Mouse (Mus musculus) midbrain, embryonic 12.5 days (tissue): ENCODE data around the gene Dcbld2. TPM values are rescaled to one million over a fixed set of nuclear protein-coding genes. Genes with fewer than 3 reads are reported as not detected.

ENCODE experiments used
- ATAC-seq: fragments of 200-750 bp; cut with Nextera tagmentation; 2 replicates; pipeline ENCODE4 v1.8.0; 2017; ENCODE audit warnings: low read depth, moderate TSS enrichment, moderate library complexity; ENCODE audit not compliant: low FRiP score
- H3K27ac ChIP-seq: fragments of 300-500 bp; sonication (generic); replicated peaks from 2 replicates; pipeline ENCODE4 v1.5.1; 2016; ENCODE audit warnings: mild to moderate bottlenecking
- H3K27me3 ChIP-seq: fragments of 300-500 bp; sonication (generic); 2 replicates; pipeline ENCODE4 v1.6.1; 2016; ENCODE audit warnings: mild to moderate bottlenecking
- H3K36me3 ChIP-seq: fragments of 300-500 bp; sonication (generic); 2 replicates; pipeline ENCODE4 v1.6.1; 2016
- H3K4me1 ChIP-seq: fragments of 300-500 bp; sonication (generic); 2 replicates; pipeline ENCODE4 v1.6.1; 2016
- H3K4me2 ChIP-seq: fragments of 300-500 bp; sonication (generic); replicated peaks from 2 replicates; pipeline ENCODE4 v1.6.1; 2016; ENCODE audit warnings: mild to moderate bottlenecking, moderate library complexity
- H3K4me3 ChIP-seq: fragments of 300-500 bp; sonication (generic); 2 replicates; pipeline ENCODE4 v1.5.1; 2016; ENCODE audit warnings: mild to moderate bottlenecking
- H3K9ac ChIP-seq: fragments of 300-500 bp; sonication (generic); replicated peaks from 2 replicates; pipeline ENCODE4 v1.6.1; 2016; ENCODE audit warnings: mild to moderate bottlenecking, moderate library complexity
- H3K9me3 ChIP-seq: fragments of 300-500 bp; sonication (generic); 2 replicates; pipeline ENCODE4 v1.6.1; 2016; ENCODE audit warnings: mild to moderate bottlenecking
- WGBS: fragments of 180-500 bp; shearing (Covaris S2); methylation state at CpG from one replicate; pipeline ENCODE4 v1.1.7; 2016; 5-methylcytosine and 5-hydroxymethylcytosine counted together
- polyA plus RNA-seq: library from polyadenylated mRNA; unstranded; fragments of >200 nt; fragmentation: Nextera tagmentation; extraction: Ambion mirVana; gene quantifications from 2 replicates; pipeline ENCODE4 v1.2.1, GENCODE M21; 2016

The Dcbld2 gene
- polyA plus RNA-seq, 1 experiment from 2014 or later, result 7.9 TPM

DNA sequence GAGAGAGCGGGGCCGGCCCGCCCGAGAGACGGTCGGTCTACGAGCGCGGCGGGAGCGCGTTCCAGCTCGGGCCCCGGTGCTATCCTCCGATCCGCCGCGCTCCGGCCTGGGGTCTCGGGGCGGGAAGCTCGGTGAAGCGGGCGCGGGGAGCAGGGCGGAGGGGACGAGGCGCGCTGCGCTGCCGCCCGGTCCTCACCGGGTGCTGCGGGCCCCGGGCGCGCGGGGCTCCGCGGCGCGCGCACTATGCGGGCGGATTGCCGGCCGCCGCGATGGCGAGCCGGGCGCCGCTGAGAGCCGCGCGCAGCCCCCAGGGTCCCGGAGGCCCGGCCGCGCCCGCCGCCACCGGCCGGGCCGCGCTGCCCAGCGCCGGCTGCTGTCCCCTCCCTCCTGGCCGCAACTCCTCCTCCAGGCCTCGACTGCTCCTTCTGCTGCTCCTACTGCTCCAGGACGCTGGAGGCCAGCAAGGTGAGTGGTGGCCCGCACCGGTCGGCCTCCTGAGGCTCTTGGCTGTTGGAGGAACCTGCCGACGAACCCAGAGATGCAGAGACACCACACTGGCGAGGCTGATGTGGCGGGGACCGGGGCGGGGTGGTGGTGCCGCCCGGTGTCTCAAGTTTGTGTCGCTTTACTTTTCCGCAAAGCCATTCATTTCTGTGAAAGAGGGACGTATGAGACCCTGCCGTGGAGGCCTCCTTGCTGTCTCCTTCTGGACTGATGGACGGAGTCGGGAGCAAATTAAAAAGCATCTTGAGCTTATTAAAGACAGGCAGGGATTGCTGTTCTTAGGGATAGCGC is 441 bp downstream of the Dcbld2 start:
- Histone ChIP-seq H3K9me3 (no peaks in the 10 kb centered on the region), H3K4me1 (peaks cover 10% of the 10 kb centered on the region), H3K9ac (peak overlapping the region; percentile 87), H3K4me2 (peak overlapping the region; percentile 75), H3K27ac (peak overlapping the region; percentile 91), H3K27me3 (no peaks in the 10 kb centered on the region), H3K4me3 (peak overlapping the region; percentile 90), H3K36me3 (no peaks in the 10 kb centered on the region)
- peak; percentile 74 for ATAC-seq
- under 1% methylated on average over 44 of the region's 89 CpGs for WGBS

DNA sequence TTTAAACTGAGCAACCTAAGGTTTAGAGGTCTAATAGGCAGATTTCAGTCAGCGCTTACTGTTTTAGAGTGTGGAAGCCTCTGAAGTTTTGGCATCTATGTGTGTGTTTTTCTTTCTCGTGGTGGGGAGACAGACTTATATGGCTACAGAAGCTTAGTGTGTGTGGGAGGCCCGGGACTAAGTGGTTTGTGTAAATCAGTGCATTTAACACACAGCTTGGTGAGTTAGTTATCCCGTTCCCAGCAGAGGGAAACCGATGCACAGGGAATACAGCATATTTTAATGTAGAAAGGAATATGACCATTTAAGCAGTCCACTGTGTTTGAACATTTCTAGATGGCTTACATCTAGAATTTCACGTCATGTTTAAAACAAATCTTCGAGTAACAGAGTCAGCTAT is 1.6 kb downstream of the Dcbld2 start:
- H3K9me3 ChIP-seq, result no peaks in the 10 kb centered on the region
- no peaks in the 10 kb centered on the region for H3K27me3 ChIP-seq
- H3K9ac ChIP-seq, result peak overlapping the region; percentile 87
- WGBS, result 43% methylated on average over 7 of the region's 7 CpGs
- peaks cover 10% of the 10 kb centered on the region for H3K4me1 ChIP-seq
- peak overlapping the region; percentile 90 for H3K4me3 ChIP-seq
- no peak overlapping the region for H3K27ac ChIP-seq
- H3K36me3 ChIP-seq, result no peaks in the 10 kb centered on the region
- ATAC-seq, result no peak
- H3K4me2 ChIP-seq, result peak overlapping the region; percentile 75

DNA sequence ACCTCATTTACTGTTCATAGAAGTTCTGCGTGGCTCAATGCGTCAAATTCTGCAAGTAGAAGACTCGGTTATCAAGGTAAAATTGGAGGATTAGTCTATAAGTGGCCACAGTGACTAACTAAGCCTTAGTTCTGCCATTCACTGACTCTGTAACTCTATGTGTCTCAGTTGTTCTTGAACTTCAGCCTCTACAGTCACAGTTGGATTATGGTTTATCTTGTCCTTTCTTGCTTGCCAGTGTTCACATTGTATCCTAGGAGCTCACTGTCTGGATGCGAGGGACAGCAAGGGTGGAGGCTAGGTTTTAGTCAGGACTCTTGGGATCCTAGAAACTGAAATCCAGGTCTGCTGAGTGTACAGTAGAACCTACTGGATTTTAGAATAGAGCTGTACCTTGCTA is 6.6 kb downstream of the Dcbld2 start:
- H3K4me1 ChIP-seq, result peaks cover 2% of the 10 kb centered on the region
- ATAC-seq, result no peak
- no peaks in the 10 kb centered on the region for H3K36me3 ChIP-seq
- no peak overlapping the region for H3K27ac ChIP-seq
- H3K4me2 ChIP-seq, result no peak overlapping the region
- H3K9ac ChIP-seq, result no peak overlapping the region
- no peaks in the 10 kb centered on the region for H3K27me3 ChIP-seq
- WGBS, result 96% methylated on average over 4 of the region's 4 CpGs
- H3K9me3 ChIP-seq, result no peaks in the 10 kb centered on the region
- H3K4me3 ChIP-seq, result no peak overlapping the region

DNA sequence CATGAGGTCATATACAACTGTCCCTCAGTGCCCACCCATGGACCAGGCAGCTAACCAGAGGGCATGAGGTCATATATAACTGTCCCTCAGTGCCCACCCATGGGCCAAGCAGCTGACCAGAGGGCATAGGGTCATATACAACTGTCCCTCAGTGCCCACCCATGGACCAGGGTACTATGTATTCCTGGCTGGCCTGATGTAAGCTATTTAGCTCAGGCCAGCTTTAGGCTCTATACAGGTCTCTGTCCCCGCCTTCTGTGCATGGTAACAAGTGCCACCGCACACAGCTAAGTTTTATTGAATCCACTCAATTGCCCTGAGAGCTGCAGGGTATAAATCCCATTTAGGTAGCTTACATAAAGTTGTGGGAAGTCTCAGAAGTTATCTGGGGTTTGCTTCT is 7.3 kb downstream of the Dcbld2 start:
- 0 out of 2 replicates have a peak, but pooled peaks have one; percentile 19 for ATAC-seq
- no peak overlapping the region for H3K4me3 ChIP-seq
- no peaks in the 10 kb centered on the region for H3K4me1 ChIP-seq
- no peak overlapping the region for H3K27ac ChIP-seq
- H3K9me3 ChIP-seq, result no peaks in the 10 kb centered on the region
- H3K9ac ChIP-seq, result no peak overlapping the region
- H3K27me3 ChIP-seq, result no peaks in the 10 kb centered on the region
- no peak overlapping the region for H3K4me2 ChIP-seq
- H3K36me3 ChIP-seq, result no peaks in the 10 kb centered on the region
- 92% methylated on average over 2 of the region's 2 CpGs for WGBS

DNA sequence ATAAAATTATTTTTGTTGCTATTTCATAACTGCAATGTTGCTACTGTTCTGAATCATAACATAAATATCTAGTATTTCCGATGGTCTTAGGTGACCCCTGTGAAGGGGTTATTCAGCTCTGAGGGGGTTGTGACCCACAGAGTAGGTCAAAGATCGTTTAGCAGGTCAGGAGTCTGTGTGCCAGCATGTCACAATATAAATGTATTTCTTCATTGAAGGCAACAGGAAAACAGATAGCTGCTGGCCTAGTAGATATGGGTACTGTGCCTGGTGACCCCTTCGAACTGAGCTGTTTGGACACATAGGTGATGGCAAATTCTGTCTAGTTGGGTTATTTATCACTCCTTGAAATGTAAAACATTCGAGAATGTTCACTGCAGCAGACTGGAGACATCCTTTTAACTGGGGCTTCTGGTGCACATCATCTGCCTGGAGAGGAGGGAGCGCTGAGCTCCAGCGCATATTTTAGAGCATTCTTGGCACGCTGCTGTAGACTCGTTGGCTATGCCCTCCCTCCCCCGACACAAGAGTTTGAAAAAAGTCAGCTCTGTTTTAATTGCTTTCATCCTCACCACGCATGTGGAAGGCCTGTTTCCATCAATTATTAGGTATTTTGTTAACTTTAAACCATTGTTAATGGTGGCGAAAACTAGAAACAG is 13.6 kb downstream of the Dcbld2 start:
- Histone ChIP-seq H3K9me3 (no peaks in the 10 kb centered on the region), H3K4me3 (no peak overlapping the region), H3K27me3 (no peaks in the 10 kb centered on the region), H3K9ac (no peak overlapping the region), H3K27ac (no peak overlapping the region), H3K4me2 (no peak overlapping the region), H3K36me3 (no peaks in the 10 kb centered on the region), H3K4me1 (no peaks in the 10 kb centered on the region; the same call in 1 of the 2 replicates)
- WGBS, result 69% methylated on average over 11 of the region's 11 CpGs
- no peak for ATAC-seq

DNA sequence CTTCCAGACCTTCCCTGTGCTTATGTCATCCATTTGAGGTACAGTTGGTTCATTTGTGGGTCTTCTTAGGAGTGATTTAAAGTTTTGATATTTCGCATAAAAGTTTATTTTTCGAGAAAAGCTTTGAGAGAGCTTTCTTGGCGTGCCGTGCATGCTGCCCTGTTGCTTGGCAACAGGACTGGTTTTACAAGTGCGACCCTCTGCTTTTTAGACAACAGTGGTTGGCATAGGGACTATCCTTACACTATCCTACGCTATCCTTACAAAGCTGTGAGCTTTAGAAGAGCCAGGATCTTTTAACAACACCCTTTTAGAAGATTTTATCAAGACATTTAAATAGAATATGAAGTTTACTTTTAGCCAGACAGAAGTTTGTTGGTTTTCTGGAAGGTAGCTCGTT is 22.0 kb downstream of the Dcbld2 start:
- Histone ChIP-seq H3K4me3 (no peak overlapping the region), H3K27me3 (no peaks in the 10 kb centered on the region), H3K36me3 (peaks cover 2% of the 10 kb centered on the region), H3K9me3 (no peaks in the 10 kb centered on the region), H3K27ac (no peak overlapping the region), H3K4me1 (no peaks in the 10 kb centered on the region), H3K4me2 (no peak overlapping the region), H3K9ac (no peak overlapping the region)
- WGBS, result 83% methylated on average over 7 of the region's 7 CpGs
- ATAC-seq, result no peak

DNA sequence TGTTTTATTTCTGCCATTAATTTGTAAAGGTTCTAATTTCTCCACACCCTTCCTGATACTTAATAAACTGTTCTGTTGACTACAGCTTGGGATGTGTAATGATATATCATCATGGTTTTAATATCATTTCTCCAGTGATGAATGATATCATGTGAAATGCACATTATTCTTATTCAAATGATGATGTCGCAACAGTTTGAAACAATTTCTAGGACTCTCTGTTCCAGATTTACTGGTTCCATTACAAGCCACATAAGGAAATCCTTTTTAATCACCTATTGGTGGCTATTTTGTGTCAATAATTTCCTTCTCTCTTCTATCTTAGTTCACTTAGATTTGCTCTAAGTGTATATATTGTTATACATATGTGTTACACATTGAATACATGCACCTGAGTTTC is 24.1 kb downstream of the Dcbld2 start:
- H3K36me3 ChIP-seq, result peaks cover 11% of the 10 kb centered on the region
- no peak for ATAC-seq
- H3K4me1 ChIP-seq, result no peaks in the 10 kb centered on the region
- WGBS, result 98% methylated on average over 1 of the region's 1 CpGs
- H3K27me3 ChIP-seq, result no peaks in the 10 kb centered on the region
- no peak overlapping the region for H3K4me2 ChIP-seq
- no peak overlapping the region for H3K27ac ChIP-seq
- H3K4me3 ChIP-seq, result no peak overlapping the region
- no peaks in the 10 kb centered on the region for H3K9me3 ChIP-seq
- no peak overlapping the region for H3K9ac ChIP-seq

DNA sequence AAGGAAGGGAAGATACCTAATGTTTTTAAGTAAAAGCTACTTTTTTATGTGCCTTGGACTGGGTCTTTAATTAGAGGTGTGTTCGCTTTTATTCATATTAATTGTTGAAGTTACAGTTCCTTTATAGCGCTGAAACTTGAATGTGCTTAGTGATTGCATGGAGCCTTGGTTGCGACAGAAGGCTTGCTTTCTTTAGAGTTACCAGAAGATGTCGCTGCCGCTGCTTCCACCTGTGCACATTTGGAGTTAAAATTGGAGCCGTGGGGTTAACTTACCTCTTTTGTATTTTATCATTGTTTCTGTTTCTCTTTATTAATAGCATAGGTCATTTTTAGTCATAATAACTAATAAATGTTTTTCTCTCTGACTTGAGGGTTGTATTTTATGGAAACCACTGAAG is 36.5 kb downstream of the Dcbld2 start:
- ATAC-seq, result no peak
- no peak overlapping the region for H3K4me2 ChIP-seq
- WGBS, result 69% methylated on average over 6 of the region's 6 CpGs

DNA sequence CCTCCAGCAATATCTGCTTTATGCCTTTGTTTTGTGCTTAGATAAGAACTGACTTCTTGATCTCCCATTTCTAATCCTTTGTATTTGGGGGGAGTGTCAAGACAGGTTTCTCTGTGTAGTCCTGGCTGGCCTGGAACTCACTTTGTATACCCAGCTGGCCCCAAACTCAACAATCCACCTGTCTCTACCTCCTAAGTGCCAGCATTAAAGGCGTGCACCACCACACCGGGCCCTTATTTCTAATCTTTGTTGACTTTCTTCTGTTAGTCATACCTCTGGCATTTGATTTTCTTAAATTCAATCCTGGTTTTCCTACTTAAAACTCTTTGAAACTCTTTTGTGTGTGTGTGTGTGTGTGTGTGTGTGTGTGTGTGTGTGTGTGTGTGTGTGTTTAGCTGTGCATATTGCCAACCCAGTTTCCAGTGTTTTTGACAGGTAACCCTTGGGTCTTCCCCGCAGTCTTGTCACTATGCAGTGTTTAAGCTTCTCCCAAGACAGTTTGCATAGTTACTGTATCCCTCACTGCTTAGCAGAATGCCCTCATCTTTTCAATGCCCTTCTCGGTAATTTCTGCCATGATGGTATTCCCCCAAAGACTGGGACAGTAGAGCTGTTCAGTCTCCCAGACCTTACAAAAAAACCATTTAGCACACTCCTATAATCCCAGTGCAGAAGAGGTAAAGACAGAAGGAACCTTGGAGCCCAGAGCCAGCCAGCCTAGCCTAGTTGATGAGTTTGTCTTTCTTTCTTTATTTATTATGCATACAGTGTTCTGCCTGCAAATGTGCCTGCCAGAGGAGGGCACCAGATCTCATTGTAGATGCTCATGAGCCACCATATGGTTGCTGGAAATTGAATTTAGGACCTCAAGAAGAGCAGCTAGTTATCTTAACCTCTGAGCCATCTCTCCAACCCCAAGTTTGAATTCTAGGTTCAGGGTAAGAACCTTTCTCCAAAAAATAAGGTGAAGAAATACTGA is 38.3 kb downstream of the Dcbld2 start:
- H3K4me1 ChIP-seq, result no peaks in the 10 kb centered on the region
- H3K27me3 ChIP-seq, result no peaks in the 10 kb centered on the region
- no peaks in the 10 kb centered on the region for H3K9me3 ChIP-seq
- H3K9ac ChIP-seq, result no peak overlapping the region
- 94% methylated on average over 4 of the region's 4 CpGs for WGBS
- peaks cover 28% of the 10 kb centered on the region for H3K36me3 ChIP-seq
- no peak overlapping the region for H3K4me3 ChIP-seq
- no peak overlapping the region for H3K27ac ChIP-seq
- H3K4me2 ChIP-seq, result no peak overlapping the region
- no peak for ATAC-seq

More for the DNA sequence above, 36.5 kb downstream of the Dcbld2 start:
- Histone ChIP-seq H3K9ac (no peak overlapping the region), H3K36me3 (peaks cover 13% of the 10 kb centered on the region), H3K9me3 (no peaks in the 10 kb centered on the region), H3K4me3 (no peak overlapping the region), H3K4me1 (no peaks in the 10 kb centered on the region), H3K27ac (no peak overlapping the region), H3K27me3 (no peaks in the 10 kb centered on the region)

DNA sequence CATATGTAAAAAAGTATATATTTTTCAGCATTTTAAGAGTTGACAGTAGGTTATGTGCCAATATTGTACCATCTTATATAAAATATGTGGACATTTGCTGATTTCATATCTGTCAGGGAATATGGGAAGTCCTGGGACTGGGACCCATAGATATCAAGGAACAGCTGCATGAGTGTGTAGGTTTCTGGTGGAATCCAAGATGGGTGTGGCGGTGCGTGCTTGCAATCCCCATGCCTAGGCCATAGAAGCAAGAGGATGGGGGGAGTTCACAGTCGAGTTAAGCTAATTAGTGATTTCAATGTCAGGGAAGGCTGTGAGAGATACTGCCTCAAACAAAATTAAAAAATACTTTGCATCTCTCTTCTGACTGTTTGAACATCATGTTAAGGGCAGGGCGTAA is 40.8 kb downstream of the Dcbld2 start:
- Histone ChIP-seq H3K9ac (no peak overlapping the region), H3K36me3 (peaks cover 26% of the 10 kb centered on the region), H3K27me3 (no peaks in the 10 kb centered on the region), H3K9me3 (no peaks in the 10 kb centered on the region), H3K4me1 (no peaks in the 10 kb centered on the region), H3K4me2 (no peak overlapping the region), H3K4me3 (no peak overlapping the region), H3K27ac (no peak overlapping the region)
- WGBS, result 87% methylated on average over 4 of the region's 4 CpGs
- ATAC-seq, result no peak

DNA sequence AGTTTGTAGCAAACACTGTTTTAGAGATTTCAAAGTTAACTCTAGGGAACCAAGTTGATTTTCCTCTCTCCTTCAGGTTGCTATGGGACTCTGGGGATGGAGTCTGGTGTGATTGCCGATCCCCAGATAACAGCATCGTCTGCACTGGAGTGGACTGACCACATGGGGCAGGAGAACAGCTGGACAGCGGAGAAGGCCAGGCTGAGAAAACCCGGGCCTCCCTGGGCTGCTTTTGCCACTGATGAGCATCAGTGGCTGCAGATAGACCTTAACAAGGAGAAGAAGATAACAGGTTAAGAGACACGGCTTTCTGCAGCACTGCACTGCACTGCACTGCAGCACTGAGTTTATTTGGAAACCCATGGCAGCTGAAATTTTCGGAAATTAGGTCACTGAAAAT is 42.4 kb downstream of the Dcbld2 start:
- H3K36me3 ChIP-seq, result peaks cover 26% of the 10 kb centered on the region

DNA sequence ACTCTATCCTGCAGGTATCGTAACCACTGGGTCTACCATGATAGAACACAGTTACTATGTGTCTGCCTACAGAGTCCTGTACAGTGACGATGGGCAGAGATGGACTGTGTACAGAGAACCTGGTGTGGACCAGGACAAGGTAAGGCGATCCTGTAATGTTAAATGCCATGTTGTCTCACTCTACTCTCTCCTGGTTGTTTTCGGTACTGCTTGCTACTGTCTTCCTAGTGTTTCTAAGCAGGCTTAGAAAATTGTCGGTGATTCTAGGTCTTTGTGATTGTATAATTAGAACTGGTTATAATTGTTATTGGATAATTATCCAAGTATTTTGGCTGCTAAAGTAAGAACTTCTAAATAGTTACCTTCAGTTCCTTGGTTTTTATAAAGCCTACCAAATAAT is 43.4 kb downstream of the Dcbld2 start:
- H3K4me1 ChIP-seq, result no peaks in the 10 kb centered on the region
- H3K27me3 ChIP-seq, result no peaks in the 10 kb centered on the region
- no peak for ATAC-seq
- no peaks in the 10 kb centered on the region for H3K9me3 ChIP-seq
- 93% methylated on average over 5 of the region's 5 CpGs for WGBS
- no peak overlapping the region for H3K27ac ChIP-seq
- peaks cover 31% of the 10 kb centered on the region for H3K36me3 ChIP-seq
- no peak overlapping the region for H3K4me2 ChIP-seq
- no peak overlapping the region for H3K4me3 ChIP-seq
- H3K9ac ChIP-seq, result no peak overlapping the region

More for the DNA sequence above, 42.4 kb downstream of the Dcbld2 start:
- no peaks in the 10 kb centered on the region for H3K4me1 ChIP-seq
- no peak overlapping the region for H3K27ac ChIP-seq
- H3K4me3 ChIP-seq, result no peak overlapping the region
- H3K9me3 ChIP-seq, result no peaks in the 10 kb centered on the region
- H3K4me2 ChIP-seq, result no peak overlapping the region
- WGBS, result 72% methylated on average over 6 of the region's 6 CpGs
- no peak for ATAC-seq
- no peak overlapping the region for H3K9ac ChIP-seq
- no peaks in the 10 kb centered on the region for H3K27me3 ChIP-seq
